Mouse (Mus musculus): ENCODE measurements at regions not wholly inside any gene's neighbourhood (a gene's known extent, or its start where the extent isn't known, plus 50 kb on each side); places are given as distances from the start of the nearest gene placed in this dataset.

GRCm38 (mm10) chrX:145758406-145758805, 253.4 kb upstream of the Amot start:
- DNase-seq (ENCODE audit: low spot score in 2 of 2), result peak; percentile 2 to 11

- DNase-seq (ENCODE audit: low spot score in 2 of 2), result peak in 1 of 2 experiments; percentile 6
Measured at GRCm38 (mm10) chrX:145753427-145753826, 248.4 kb upstream of the Amot start.

Measured in right cerebral cortex, adult 2 months (tissue).